Mouse (Mus musculus): ENCODE data around the gene Slc16a7.

GRCm38 (mm10) chr10:125285386-125285785 lies 103.9 kb downstream of the Slc16a7 start:
- TF ChIP-seq CTCF (IDR thresholded peaks at IDR 0.05; ENCODE audit: borderline replicate concordance, insufficient read depth, low read length) = no peak
- TF ChIP-seq POLR2A (IDR thresholded peaks at IDR 0.05; ENCODE audit: low read depth, low read length) = no peak
